Mouse (Mus musculus): ENCODE results near the gene Tmem260.

The Tmem260 gene

GRCm38 (mm10) chr14:48445984-48446683 lies at the start of gene Tmem260:
Gene Tmem260, plus strand, starts transcription at chr14:48446124.
- in situ Hi-C loops (cut with MboI; ENCODE audit: unreplicated experiment in 2 of 2): no loop called here

- in situ Hi-C loops (cut with MboI; ENCODE audit: unreplicated experiment in 2 of 2): no loop called here
Observed at GRCm38 (mm10) chr14:48406086-48406485, 39.8 kb upstream of the Tmem260 start.

DNA sequence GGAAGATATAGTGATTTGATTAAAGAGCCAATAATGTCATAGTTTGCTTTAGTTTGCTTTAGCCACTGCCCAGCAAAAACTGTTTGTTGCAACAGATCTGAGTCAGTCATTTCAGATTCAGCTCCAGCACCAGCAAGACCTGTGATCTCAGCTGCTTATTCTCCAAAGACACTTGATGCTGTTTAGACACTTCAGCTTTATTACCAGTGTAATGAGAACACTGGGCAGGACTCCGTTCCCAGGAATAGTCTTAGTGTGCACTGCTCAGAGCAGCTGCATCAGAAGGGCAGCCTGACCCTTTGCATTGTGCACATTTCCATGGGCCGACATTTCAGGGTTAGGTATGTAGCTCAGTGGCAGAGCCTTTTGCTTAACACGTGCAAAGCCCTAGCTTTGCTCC lies 28.9 kb upstream of the Tmem260 start:
- in situ Hi-C loops (cut with MboI; ENCODE audit: unreplicated experiment in 2 of 2): no loop called here

GRCm38 (mm10) chr14:48418264-48418663 lies 27.7 kb upstream of the Tmem260 start:
- in situ Hi-C loops (cut with MboI; ENCODE audit: unreplicated experiment in 2 of 2): no loop called here

DNA sequence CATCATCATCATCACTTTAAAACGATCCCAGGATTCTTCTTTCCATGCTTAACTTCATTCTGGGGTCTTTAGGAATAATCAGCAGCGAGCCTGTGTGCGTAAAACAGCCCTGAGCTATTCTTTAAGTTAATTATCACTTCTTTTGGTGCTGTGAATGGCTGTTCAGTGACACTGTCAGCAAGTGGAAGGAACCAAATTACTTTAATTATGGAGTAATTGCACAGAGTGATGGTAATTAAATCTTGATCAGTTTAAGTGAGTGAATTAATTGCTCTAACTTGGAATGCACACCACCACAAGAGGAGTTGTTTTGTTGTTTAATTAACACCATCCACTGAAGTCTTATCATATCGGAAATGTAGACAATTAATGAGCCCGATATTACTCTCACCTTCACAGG lies 27.3 kb upstream of the Tmem260 start:
- in situ Hi-C loops (cut with MboI; ENCODE audit: unreplicated experiment in 2 of 2): no loop called here

GRCm38 (mm10) chr14:48421476-48421875 lies 24.4 kb upstream of the Tmem260 start:
- in situ Hi-C loops (cut with MboI; ENCODE audit: unreplicated experiment in 2 of 2): no loop called here

DNA sequence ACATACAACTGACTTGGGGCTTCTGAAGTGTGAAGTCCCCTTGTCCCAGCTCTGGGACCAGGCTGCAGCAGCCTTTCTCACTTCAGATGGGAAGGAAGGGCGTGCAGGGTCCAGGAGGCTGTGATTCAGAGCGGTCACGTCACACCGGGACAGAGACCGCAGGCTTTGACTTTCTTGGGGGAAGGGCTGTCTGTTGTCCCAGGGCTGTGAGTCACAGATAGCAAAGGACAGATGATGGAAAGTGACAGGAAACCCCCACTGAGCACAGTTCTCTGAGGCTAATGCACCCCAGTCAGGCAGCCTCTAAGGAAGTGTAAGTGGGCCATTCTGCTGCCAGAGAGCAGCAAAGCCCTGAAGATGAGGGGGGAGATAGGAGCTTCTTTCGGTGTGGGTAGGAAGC lies 23.9 kb upstream of the Tmem260 start:
- in situ Hi-C loops (cut with MboI; ENCODE audit: unreplicated experiment in 2 of 2): no loop called here

DNA sequence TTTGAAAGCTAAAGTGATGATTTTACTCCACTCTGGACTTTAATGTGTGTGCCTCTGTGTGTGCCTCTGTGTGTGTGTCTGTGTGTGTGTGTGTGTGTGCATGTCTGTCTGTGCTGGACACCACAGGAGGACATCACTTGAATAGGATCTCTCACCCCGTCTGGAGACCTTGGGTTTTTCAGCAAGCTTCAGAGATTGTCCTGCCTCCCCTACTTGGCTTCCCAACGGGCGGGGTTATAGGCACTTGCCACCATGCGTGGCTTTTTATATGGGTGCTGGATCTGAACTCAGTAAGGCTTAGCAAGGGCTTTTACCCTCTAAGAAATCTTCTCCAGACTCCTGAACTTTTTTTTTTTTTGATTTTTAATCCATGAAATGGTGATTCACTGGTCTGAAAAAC lies 23.5 kb upstream of the Tmem260 start:
- in situ Hi-C loops (cut with MboI; ENCODE audit: unreplicated experiment in 2 of 2): no loop called here

- in situ Hi-C loops (cut with MboI; ENCODE audit: unreplicated experiment in 2 of 2): no loop called here
Observed at GRCm38 (mm10) chr14:48422901-48423300, 23.0 kb upstream of the Tmem260 start.

DNA sequence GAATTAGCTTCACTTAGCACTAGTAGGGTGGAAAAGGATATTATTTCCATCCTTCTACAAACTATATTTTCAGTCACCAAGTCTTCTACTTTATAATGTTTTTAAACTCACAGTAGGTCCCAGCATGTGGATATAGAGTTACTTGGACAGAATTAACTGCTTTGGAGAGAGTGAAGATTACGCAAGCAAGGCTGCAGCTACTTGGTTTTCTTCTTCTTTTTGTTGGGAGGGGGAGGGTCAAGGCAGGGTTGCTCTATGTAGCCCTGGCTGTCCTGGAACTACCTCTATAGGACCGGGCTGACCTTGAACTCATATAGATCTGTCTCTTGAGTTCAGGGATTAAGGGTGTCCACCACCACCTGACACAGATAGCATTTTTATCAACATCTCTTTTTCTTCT lies 13.9 kb upstream of the Tmem260 start:
- in situ Hi-C loops (cut with MboI; ENCODE audit: unreplicated experiment in 2 of 2): no loop called here

DNA sequence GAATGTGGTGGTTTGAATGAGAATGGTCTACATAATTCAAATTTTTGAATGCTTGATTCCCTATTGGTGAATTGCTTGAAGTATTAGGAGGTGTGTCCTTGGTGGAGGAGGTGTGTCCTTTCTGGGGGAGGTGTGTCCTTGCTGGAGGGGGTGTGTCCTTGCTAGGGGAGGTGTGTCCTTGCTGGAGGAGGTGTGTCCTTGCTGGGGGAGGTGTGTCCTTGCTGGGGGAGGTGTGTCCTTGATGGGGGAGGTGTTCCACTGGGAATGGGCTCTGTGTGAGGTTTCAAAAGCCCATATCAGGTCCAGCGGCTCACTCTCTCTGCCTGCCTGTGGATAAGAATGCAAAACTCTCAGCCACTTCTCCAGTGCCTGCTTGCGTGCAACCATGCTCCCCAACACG lies 2.1 kb upstream of the Tmem260 start:
- in situ Hi-C loops (cut with MboI; ENCODE audit: unreplicated experiment in 2 of 2): no loop called here

DNA sequence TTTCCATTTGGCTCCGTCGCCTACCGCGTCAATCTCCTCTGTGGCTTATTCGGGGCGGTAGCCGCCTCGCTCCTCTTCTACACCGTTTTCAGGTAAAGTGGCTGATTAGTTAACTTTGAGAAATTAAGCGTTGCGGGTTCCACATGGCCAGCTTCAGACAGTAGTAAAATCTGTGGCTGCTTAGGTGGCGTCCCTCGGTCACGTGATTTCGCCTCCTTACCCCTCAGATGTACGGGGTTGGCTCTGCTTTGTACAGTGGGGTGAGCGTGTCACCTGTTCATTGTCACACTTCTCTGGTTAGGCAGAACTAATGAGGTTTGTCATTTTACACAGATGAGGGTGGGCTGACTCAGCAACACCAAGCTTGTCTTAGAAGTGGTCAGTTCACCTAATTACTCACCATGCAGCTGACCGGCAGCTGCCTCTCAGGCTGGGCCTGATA lies 6.1 kb downstream of the Tmem260 start:
- in situ Hi-C loops (cut with MboI; ENCODE audit: unreplicated experiment in 2 of 2): loop anchor here in 1 of 2 experiments (10.0 kb wide), 1 partner anchor 613 kb away; the partner anchor contains the start of genes Ap5m1 and Exoc5

DNA sequence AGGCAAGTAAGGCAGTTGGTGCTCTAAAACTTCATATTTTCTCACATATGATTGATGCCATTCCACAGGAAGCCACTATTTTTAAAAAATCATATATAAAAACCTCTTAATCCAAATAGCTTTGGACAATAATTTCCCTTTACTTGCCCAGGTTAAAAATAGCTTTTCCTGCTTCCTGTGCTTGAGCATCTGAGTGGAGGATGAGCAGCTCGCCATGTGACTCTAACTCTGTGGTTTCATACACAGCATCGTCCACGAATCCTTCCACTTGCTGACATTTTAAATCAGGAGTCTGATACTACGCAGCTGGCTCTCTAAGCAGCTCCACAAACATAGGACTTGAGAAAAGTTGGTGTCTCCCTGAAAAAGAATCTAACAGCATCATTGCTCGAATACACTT lies 7.5 kb downstream of the Tmem260 start:
- in situ Hi-C loops (cut with MboI; ENCODE audit: unreplicated experiment in 2 of 2): loop anchor here in 1 of 2 experiments (10.0 kb wide), 1 partner anchor 611 kb away; the partner anchor contains the start of genes Ap5m1 and Exoc5

DNA sequence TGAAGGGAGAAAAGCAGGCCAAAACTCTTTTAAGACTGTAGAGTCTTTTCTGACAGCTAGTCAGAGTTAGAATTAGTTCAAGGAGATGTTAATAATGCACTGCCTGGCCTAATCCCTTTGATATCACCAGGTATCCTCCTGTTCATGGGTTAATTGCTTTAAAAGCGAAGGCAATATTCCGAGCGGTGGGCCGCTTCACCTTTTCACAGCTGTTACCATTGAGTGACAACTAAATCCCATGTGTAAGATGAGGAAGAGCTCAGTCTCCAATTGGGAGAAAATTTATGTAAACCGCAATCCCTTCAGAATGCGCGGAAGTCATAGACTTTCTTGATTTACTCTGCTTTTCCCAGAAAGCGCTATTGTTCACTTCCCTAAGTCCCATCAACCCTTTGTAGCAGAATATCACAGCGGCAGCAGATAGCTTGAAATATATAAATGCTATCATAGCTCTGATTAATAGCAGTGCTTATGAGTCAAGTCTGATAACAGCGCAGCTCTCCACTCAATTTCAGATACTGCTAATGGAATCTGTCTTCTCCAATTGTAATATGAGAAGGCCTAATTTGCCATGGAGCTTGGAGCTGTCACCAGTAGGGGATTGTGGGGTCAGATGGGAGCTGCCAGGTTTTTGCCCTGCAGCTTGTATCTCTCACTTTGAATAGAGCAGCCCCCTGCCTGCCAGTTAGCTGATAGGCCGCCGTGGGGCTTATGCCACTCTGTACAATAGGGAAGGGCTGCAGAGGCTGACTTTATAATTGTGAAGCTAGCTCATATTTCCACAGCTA lies 10.6 kb downstream of the Tmem260 start:
- in situ Hi-C loops (cut with MboI; ENCODE audit: unreplicated experiment in 2 of 2): loop anchor here in 1 of 2 experiments (10.0 kb wide), 1 partner anchor 608 kb away; the partner anchor contains the start of genes Ap5m1 and Exoc5

GRCm38 (mm10) chr14:48457288-48457938 lies 11.5 kb downstream of the Tmem260 start:
- in situ Hi-C loops (cut with MboI; ENCODE audit: unreplicated experiment in 2 of 2): loop anchor here in 1 of 2 experiments (10.0 kb wide), 1 partner anchor 607 kb away; the partner anchor contains the start of genes Ap5m1 and Exoc5

- in situ Hi-C loops (cut with MboI; ENCODE audit: unreplicated experiment in 2 of 2): loop anchor here in 1 of 2 experiments (10.0 kb wide), 1 partner anchor 606 kb away; the partner anchor contains the start of genes Ap5m1 and Exoc5
Observed at GRCm38 (mm10) chr14:48458901-48459300, 13.0 kb downstream of the Tmem260 start.

DNA sequence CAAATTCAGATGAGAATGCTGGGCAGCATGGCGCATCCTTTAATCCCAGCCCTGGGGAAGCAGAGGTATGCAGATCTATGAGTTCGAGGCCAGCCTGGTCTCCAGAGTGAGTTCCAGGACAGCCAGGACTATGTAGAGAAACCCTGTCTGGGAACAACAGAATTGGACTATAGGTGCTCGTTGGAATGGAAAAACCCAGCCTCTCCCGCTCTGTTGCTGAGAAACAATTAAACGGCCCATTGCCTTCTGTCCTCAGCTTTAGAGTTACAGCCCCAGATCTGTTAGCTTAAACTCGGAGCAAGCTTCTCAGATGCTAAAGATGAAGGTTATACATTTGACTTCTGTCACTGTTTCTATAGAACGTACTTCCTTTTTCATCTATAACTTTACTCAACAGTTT lies 22.4 kb downstream of the Tmem260 start:
- in situ Hi-C loops (cut with MboI; ENCODE audit: unreplicated experiment in 2 of 2): no loop called here

GRCm38 (mm10) chr14:48470742-48471487 lies 25.0 kb downstream of the Tmem260 start:
- in situ Hi-C loops (cut with MboI; ENCODE audit: unreplicated experiment in 2 of 2): no loop called here

- in situ Hi-C loops (cut with MboI; ENCODE audit: unreplicated experiment in 2 of 2): no loop called here
Observed at GRCm38 (mm10) chr14:48472179-48472578, 26.3 kb downstream of the Tmem260 start.

DNA sequence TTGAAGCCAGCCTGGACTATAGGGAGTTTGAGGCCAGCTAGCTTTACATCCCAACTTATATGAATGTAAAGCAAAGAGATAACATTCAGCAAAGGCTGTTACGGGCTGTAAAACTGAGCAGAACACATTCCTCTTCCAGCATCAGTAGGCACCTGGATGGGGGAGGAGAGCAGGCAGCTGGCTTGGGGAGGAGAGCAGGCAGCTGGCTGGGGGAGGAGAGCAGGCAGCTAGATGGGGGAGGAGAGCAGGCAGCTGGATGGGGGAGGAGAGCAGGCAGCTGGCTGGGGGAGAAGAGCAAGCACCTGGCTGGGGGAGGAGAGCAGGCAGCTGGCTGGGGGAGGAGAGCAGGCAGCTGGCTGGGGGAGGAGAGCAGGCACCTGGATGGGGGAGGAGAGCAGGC lies 29.4 kb downstream of the Tmem260 start:
- in situ Hi-C loops (cut with MboI; ENCODE audit: unreplicated experiment in 2 of 2): loop anchor here (25.0 kb wide), 2 partner anchors 713 to 888 kb away; no protein-coding TSS in a partner anchor

Measured in v-Abl transformed pro-B cells (cell line).